Mouse (Mus musculus) heart, postnatal 0 days (tissue): Measurements from ENCODE around the gene Sirt3.

Experiments
- CTCF ChIP-seq: IDR thresholded peaks from 2 replicates; pipeline ENCODE4 v1.5.1; 2016; ENCODE audit warnings: antibody characterized with exemption, control low read depth, low read depth
- EP300 ChIP-seq: IDR thresholded peaks from 2 replicates; pipeline ENCODE4 v1.6.1; 2016; ENCODE audit warnings: antibody characterized with exemption, low read depth

- peak; percentile 63 for TF ChIP-seq CTCF
- no peak for TF ChIP-seq EP300
These were observed 53.8 kb downstream of the Sirt3 start for GRCm38 (mm10) chr7:140828171-140828881.
